Mouse (Mus musculus): Measurements from ENCODE around the gene Commd2. TPM values are rescaled to one million over a fixed set of nuclear protein-coding genes. Genes with fewer than 3 reads are reported as not detected.

The Commd2 gene
- polyA plus RNA-seq, 1 experiment from 2014 or later = 60.6 TPM

- Histone ChIP-seq H3K9me3 (replicated peaks; ENCODE audit: control insufficient read depth, low read length, poor library complexity, severe bottlenecking) (no peaks in the 10 kb centered on the region), H3K4me1 (ENCODE audit: control insufficient read depth, insufficient read depth, low read length) (no peaks in the 10 kb centered on the region), H3K9ac (ENCODE audit: low read depth, low read length) (no peak overlapping the region), H3K4me2 (ENCODE audit: low read length) (no peak overlapping the region), H3K4me3 (ENCODE audit: low read depth, low read length) (no peak overlapping the region), H3K27me3 (ENCODE audit: control insufficient read depth, insufficient read depth, low read depth, low read length) (no peaks in the 10 kb centered on the region), H3K27ac (ENCODE audit: low read length) (no peak overlapping the region), H3K36me3 (ENCODE audit: control insufficient read depth, insufficient read depth, low read length) (no peaks in the 10 kb centered on the region)
- ATAC-seq = no peak
- 63% methylated on average over 5 of the region's 5 CpGs for WGBS
Measured at GRCm38 (mm10) chr3:57603891-57604617, 47.5 kb downstream of the Commd2 start.

- no peaks in the 10 kb centered on the region for H3K36me3 ChIP-seq (ENCODE audit: control insufficient read depth, insufficient read depth, low read length)
- ATAC-seq = no peak
Measured at GRCm38 (mm10) chr3:57602610-57603009, 48.9 kb downstream of the Commd2 start.

GRCm38 (mm10) chr3:57596566-57596965 lies 54.9 kb downstream of the Commd2 start:
- H3K9ac ChIP-seq (ENCODE audit: low read depth, low read length) = no peak overlapping the region
- H3K4me3 ChIP-seq (ENCODE audit: low read depth, low read length) = no peak overlapping the region
- H3K27me3 ChIP-seq (ENCODE audit: control insufficient read depth, insufficient read depth, low read depth, low read length) = no peaks in the 10 kb centered on the region
- 77% methylated on average over 7 of the region's 7 CpGs for WGBS
- H3K9me3 ChIP-seq (replicated peaks; ENCODE audit: control insufficient read depth, low read length, poor library complexity, severe bottlenecking) = no peaks in the 10 kb centered on the region
- H3K36me3 ChIP-seq (ENCODE audit: control insufficient read depth, insufficient read depth, low read length) = no peaks in the 10 kb centered on the region
- ATAC-seq = no peak
- no peaks in the 10 kb centered on the region for H3K4me1 ChIP-seq (ENCODE audit: control insufficient read depth, insufficient read depth, low read length)
- no peak overlapping the region for H3K27ac ChIP-seq (ENCODE audit: low read length)
- no peak overlapping the region for H3K4me2 ChIP-seq (ENCODE audit: low read length)

More at GRCm38 (mm10) chr3:57602610-57603009, 48.9 kb downstream of the Commd2 start:
- no peaks in the 10 kb centered on the region for H3K27me3 ChIP-seq (ENCODE audit: control insufficient read depth, insufficient read depth, low read depth, low read length)
- H3K9me3 ChIP-seq (replicated peaks; ENCODE audit: control insufficient read depth, low read length, poor library complexity, severe bottlenecking) = no peaks in the 10 kb centered on the region
- no peak overlapping the region for H3K4me3 ChIP-seq (ENCODE audit: low read depth, low read length)
- WGBS = 89% methylated on average over 4 of the region's 4 CpGs
- H3K4me2 ChIP-seq (ENCODE audit: low read length) = no peak overlapping the region
- no peak overlapping the region for H3K9ac ChIP-seq (ENCODE audit: low read depth, low read length)
- H3K27ac ChIP-seq (ENCODE audit: low read length) = no peak overlapping the region
- H3K4me1 ChIP-seq (ENCODE audit: control insufficient read depth, insufficient read depth, low read length) = no peaks in the 10 kb centered on the region

GRCm38 (mm10) chr3:57595506-57595905 lies 56.0 kb downstream of the Commd2 start:
- Histone ChIP-seq H3K36me3 (ENCODE audit: control insufficient read depth, insufficient read depth, low read length) (no peaks in the 10 kb centered on the region), H3K4me2 (ENCODE audit: low read length) (no peak overlapping the region), H3K4me3 (ENCODE audit: low read depth, low read length) (no peak overlapping the region), H3K9ac (ENCODE audit: low read depth, low read length) (no peak overlapping the region), H3K4me1 (ENCODE audit: control insufficient read depth, insufficient read depth, low read length) (no peaks in the 10 kb centered on the region), H3K27ac (ENCODE audit: low read length) (no peak overlapping the region), H3K27me3 (ENCODE audit: control insufficient read depth, insufficient read depth, low read depth, low read length) (no peaks in the 10 kb centered on the region), H3K9me3 (replicated peaks; ENCODE audit: control insufficient read depth, low read length, poor library complexity, severe bottlenecking) (no peaks in the 10 kb centered on the region)
- ATAC-seq = no peak

Small RNA genes within 50 kb of the gene (microRNA-seq; reads per million reads assigned to microRNA genes)
- gene Mir6377 = not detected

Other genes with a start within 250 kb of the Commd2 start
- not detected in 2 replicates for gene Tm4sf4, start 226.4 kb downstream of the Commd2 start, polyA plus RNA-seq (2015; fragmentation: Nextera tagmentation; extraction: Ambion mirVana)
- 5.8 and 6.4 TPM in 2 replicates for gene Wwtr1, start 75.8 kb downstream of the Commd2 start, polyA plus RNA-seq (2015; fragmentation: Nextera tagmentation; extraction: Ambion mirVana)
- gene Ankub1, start 41.1 kb upstream of the Commd2 start, polyA plus RNA-seq (2015; fragmentation: Nextera tagmentation; extraction: Ambion mirVana) = 0.17 and 0.28 TPM in 2 replicates
- 84.7 and 93.0 TPM in 2 replicates for gene Rnf13, start 84.3 kb upstream of the Commd2 start, polyA plus RNA-seq (2015; fragmentation: Nextera tagmentation; extraction: Ambion mirVana)
- 688 and 753 TPM in 2 replicates for gene Pfn2, start 196.4 kb upstream of the Commd2 start, polyA plus RNA-seq (2015; fragmentation: Nextera tagmentation; extraction: Ambion mirVana)

Measured in midbrain, embryonic 16.5 days (tissue).